Mouse (Mus musculus) CH12.LX (cell line): ENCODE data around the gene Camta1. TPM values are rescaled to one million over a fixed set of nuclear protein-coding genes. Genes with fewer than 3 reads are reported as not detected.
A peak's percentile ranks its signal among the peaks of the same experiment; 100 is the strongest.

Experiments used
- DNase-seq: peaks from one replicate; pipeline ENCODE4 v3.0.0-alpha.2; 2013; ENCODE audit errors: extremely low read depth
- H3K27ac ChIP-seq: 2 replicates; pipeline ENCODE4 v1.5.1; 2012; ENCODE audit warnings: low read depth, mild to moderate bottlenecking, control low read depth, moderate library complexity; ENCODE audit not compliant: insufficient read depth
- H3K27me3 ChIP-seq: replicated peaks from 2 replicates; pipeline ENCODE3; 2012; ENCODE audit warnings: inconsistent platforms
- H3K36me3 ChIP-seq, 2 experiments: replicated peaks in 1 of 2; 2 replicates each; pipeline versions ENCODE3 to v1.6.1; 2012; ENCODE audit warnings: inconsistent platforms in 1 of 2, low read length in 1 of 2, mild to moderate bottlenecking in 1 of 2, mixed read lengths in 1 of 2, moderate library complexity in 1 of 2; ENCODE audit not compliant: control insufficient read depth in 1 of 2, insufficient read depth in 1 of 2
- H3K4me1 ChIP-seq, 2 experiments: 2 replicates each; pipeline ENCODE4 v1.6.1; 2012; ENCODE audit warnings: inconsistent platforms in 1 of 2, moderate library complexity in 1 of 2; ENCODE audit not compliant: insufficient read depth in 2 of 2, control insufficient read depth in 1 of 2
- H3K4me2 ChIP-seq: 2 replicates; pipeline ENCODE4 v1.6.1; 2012; ENCODE audit warnings: low read depth, mild to moderate bottlenecking, control low read depth; ENCODE audit not compliant: poor library complexity, insufficient read depth, severe bottlenecking
- H3K4me3 ChIP-seq, 3 experiments: fragments of 150-350 bp in 1 of 3; sonication (generic) in 1 of 3; replicated peaks in 1 of 3; 2 replicates each; pipeline versions ENCODE3 to v1.5.1; 2011 to 2012; ENCODE audit warnings: low read depth in 2 of 3, low read length in 2 of 3, mild to moderate bottlenecking in 2 of 3, moderate library complexity in 2 of 3, control low read depth in 1 of 3, improper control_type of control experiment in 1 of 3, inconsistent platforms in 1 of 3, mixed read lengths in 1 of 3; ENCODE audit not compliant: poor library complexity in 1 of 3
- H3K79me2 ChIP-seq: replicated peaks from 2 replicates; pipeline ENCODE4 v1.6.1; 2012; ENCODE audit warnings: mild to moderate bottlenecking, moderate library complexity; ENCODE audit not compliant: control insufficient read depth, poor library complexity, insufficient read depth, severe bottlenecking; ENCODE audit errors: extremely low read depth
- H3K9ac ChIP-seq: 2 replicates; pipeline ENCODE4 v1.6.1; 2012; ENCODE audit warnings: low read depth, mild to moderate bottlenecking, control low read depth, moderate library complexity; ENCODE audit not compliant: insufficient read depth
- H3K9me3 ChIP-seq: replicated peaks from 2 replicates; pipeline ENCODE3; 2012; ENCODE audit warnings: low read length, inconsistent platforms, mixed read lengths
- CHD2 ChIP-seq: IDR thresholded peaks from 2 replicates; pipeline ENCODE4 v1.6.1; 2011; ENCODE audit warnings: low read length, improper control_type of control experiment
- CTCF ChIP-seq, 2 experiments: IDR thresholded peaks in 1 of 2; conservative IDR thresholded peaks in 1 of 2; 2 replicates each; pipeline ENCODE4 v1.5.1; 2011 to 2012; ENCODE audit warnings: low read depth in 2 of 2, low read length in 2 of 2, improper control_type of control experiment in 1 of 2, inconsistent platforms in 1 of 2, mild to moderate bottlenecking in 1 of 2, moderate library complexity in 1 of 2
- ELF1 ChIP-seq: IDR thresholded peaks from 2 replicates; pipeline ENCODE4 v1.6.1; 2014; ENCODE audit warnings: low read depth, mild to moderate bottlenecking, inconsistent platforms, low read length, improper control_type of control experiment
- EP300 ChIP-seq: IDR thresholded peaks from 2 replicates; pipeline ENCODE4 v1.6.1; 2011; ENCODE audit warnings: low read length, improper control_type of control experiment
- ETS1 ChIP-seq: conservative IDR thresholded peaks from 2 replicates; pipeline ENCODE4 v1.6.1; 2012; ENCODE audit warnings: low read depth, mild to moderate bottlenecking, inconsistent platforms, low read length, improper control_type of control experiment, moderate library complexity
- HCFC1 ChIP-seq: IDR thresholded peaks from 2 replicates; pipeline ENCODE4 v1.6.1; 2012; ENCODE audit warnings: low read depth, mild to moderate bottlenecking, inconsistent platforms, low read length, improper control_type of control experiment
- JUN ChIP-seq: IDR thresholded peaks from 2 replicates; pipeline ENCODE4 v1.6.1; 2011; ENCODE audit warnings: low read depth, mild to moderate bottlenecking, low read length, improper control_type of control experiment, moderate library complexity; ENCODE audit not compliant: insufficient read depth
- JUND ChIP-seq: conservative IDR thresholded peaks from 2 replicates; pipeline ENCODE4 v1.6.1; 2011; ENCODE audit warnings: low read depth, low read length, improper control_type of control experiment
- KAT2A ChIP-seq: IDR thresholded peaks from 2 replicates; pipeline ENCODE4 v1.6.1; 2012; ENCODE audit warnings: low read length, improper control_type of control experiment, inconsistent platforms; ENCODE audit not compliant: insufficient replicate concordance
- MAX ChIP-seq: IDR thresholded peaks from 2 replicates; pipeline ENCODE4 v1.6.1; 2011; ENCODE audit warnings: low read length, improper control_type of control experiment
- MEF2A ChIP-seq: IDR thresholded peaks from 2 replicates; pipeline ENCODE4 v1.6.1; 2014; ENCODE audit warnings: low read depth, mild to moderate bottlenecking, inconsistent platforms, low read length, improper control_type of control experiment, borderline replicate concordance
- MXI1 ChIP-seq: IDR thresholded peaks from 2 replicates; pipeline ENCODE4 v1.6.1; 2011; ENCODE audit warnings: mild to moderate bottlenecking, low read depth, low read length, improper control_type of control experiment
- NELFE ChIP-seq: IDR thresholded peaks from 2 replicates; pipeline ENCODE4 v1.6.1; 2011; ENCODE audit warnings: low read depth, low read length, improper control_type of control experiment
- NRF1 ChIP-seq: IDR thresholded peaks from 2 replicates; pipeline ENCODE4 v1.6.1; 2014; ENCODE audit warnings: low read depth, mild to moderate bottlenecking, inconsistent platforms, low read length, improper control_type of control experiment, moderate library complexity
- POLR2A ChIP-seq: IDR thresholded peaks from 2 replicates; pipeline ENCODE4 v1.6.1; 2011; ENCODE audit warnings: low read depth, mild to moderate bottlenecking, improper control_type of control experiment, low read length
- SIN3A ChIP-seq: IDR thresholded peaks from 2 replicates; pipeline ENCODE4 v1.6.1; 2012; ENCODE audit warnings: low read length, improper control_type of control experiment, inconsistent platforms
- SMC3 ChIP-seq: IDR thresholded peaks from 2 replicates; pipeline ENCODE4 v1.6.1; 2011; ENCODE audit warnings: low read depth, low read length, improper control_type of control experiment
- TCF12 ChIP-seq: IDR thresholded peaks from 2 replicates; pipeline ENCODE4 v1.6.1; 2014; ENCODE audit warnings: low read depth, mild to moderate bottlenecking, inconsistent platforms, low read length, improper control_type of control experiment
- UBTF ChIP-seq: IDR thresholded peaks from 2 replicates; pipeline ENCODE4 v1.6.1; 2012; ENCODE audit warnings: low read depth, mild to moderate bottlenecking, inconsistent platforms, low read length, improper control_type of control experiment, moderate library complexity
- USF1 ChIP-seq: IDR thresholded peaks from 2 replicates; pipeline ENCODE4 v1.6.1; 2014; ENCODE audit warnings: low read depth, mild to moderate bottlenecking, inconsistent platforms, low read length, improper control_type of control experiment
- USF2 ChIP-seq: conservative IDR thresholded peaks from 2 replicates; pipeline ENCODE4 v1.6.1; 2011; ENCODE audit warnings: low read depth, low read length, improper control_type of control experiment
- ZC3H11A ChIP-seq: IDR thresholded peaks from 2 replicates; pipeline ENCODE4 v1.6.1; 2012; ENCODE audit warnings: low read depth, mild to moderate bottlenecking, inconsistent platforms, low read length, improper control_type of control experiment
- ZKSCAN1 ChIP-seq: IDR thresholded peaks from 2 replicates; pipeline ENCODE4 v1.6.1; 2012; ENCODE audit warnings: low read depth, inconsistent platforms, low read length, improper control_type of control experiment, borderline replicate concordance
- ZNF384 ChIP-seq: IDR thresholded peaks from 2 replicates; pipeline ENCODE4 v1.6.1; 2012; ENCODE audit warnings: low read depth, low read length, improper control_type of control experiment, inconsistent platforms
- dilution Hi-C: fragments of 300-500 bp; cut with MboI; formaldehyde crosslinking; loops from 2 replicates; pipeline ENCODE4 v1.14.3; 2020; ENCODE audit warnings: low sequenced_read_pairs; ENCODE audit not compliant: extremely low pct_unique_long_range_greater_than_20kb, extremely low pct_ligation_motif_present
- in situ Hi-C: fragments of 300-500 bp; cut with MboI; formaldehyde crosslinking; loops from 3 replicates; pipeline ENCODE4 v1.14.3; 2019; ENCODE audit warnings: low sequenced_read_pairs, low pct_ligation_motif_present, low pct_unique_long_range_greater_than_20kb, mixed read lengths
- polyA plus RNA-seq: library from polyadenylated mRNA; unstranded; fragments of >175 nt; gene quantifications from 2 replicates; pipeline ENCODE4 v1.2.1, GENCODE M21; 2012; ENCODE audit warnings: low read depth; ENCODE audit not compliant: insufficient read length
- total RNA-seq, 2 experiments: library from RNA; depleted of rRNA; stranded (reverse); fragments of 300-350 nt in 1 of 2; fragments of >200 nt in 1 of 2; gene quantifications; 2 replicates each; pipeline ENCODE4 v1.2.3; 2012 to 2014

Camta1 gene
- total and polyA plus RNA-seq, 3 experiments = 9.9 to 32.5 (median 15.3) TPM

DNA sequence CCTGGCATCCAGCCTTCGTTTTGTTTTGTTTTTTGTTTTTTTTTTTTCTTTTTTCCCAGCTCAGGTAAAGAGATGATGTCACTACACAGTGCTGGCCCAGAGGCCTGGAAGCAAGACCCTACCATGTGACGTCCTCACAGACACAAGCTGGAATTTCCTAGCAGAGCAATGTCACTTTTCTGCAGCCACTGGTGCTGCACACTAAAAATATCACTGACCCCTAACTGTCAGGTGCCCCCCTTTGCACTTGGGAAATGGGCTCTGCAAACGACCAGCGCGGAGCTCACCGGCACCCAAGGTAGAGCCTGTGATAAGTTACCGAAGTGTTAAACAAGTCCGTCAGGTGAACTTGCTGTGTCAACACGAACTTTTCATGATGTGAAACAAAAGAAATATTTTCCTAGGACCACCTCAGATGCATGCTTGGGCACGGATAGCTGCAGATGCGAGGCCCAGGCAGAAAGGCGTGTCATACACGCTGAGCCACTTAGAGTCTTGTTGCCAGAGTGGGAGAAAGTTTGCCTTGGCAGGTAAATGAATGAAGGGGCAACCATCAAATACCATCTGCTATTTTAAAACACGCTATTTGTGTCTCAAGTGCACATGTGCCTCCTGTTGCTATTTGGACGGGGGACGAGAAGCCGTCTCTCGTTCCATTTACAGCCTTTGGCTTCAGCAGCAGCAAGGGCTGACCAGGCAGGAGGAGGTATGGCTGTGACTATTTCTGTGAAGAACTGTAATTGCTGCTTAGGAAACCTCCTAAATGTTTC is 765.2 kb downstream of the Camta1 start:
- H3K36me3 ChIP-seq = no peaks in the 10 kb centered on the region
- in situ Hi-C loops = no loop called here
- dilution Hi-C loops = no loop called here

DNA sequence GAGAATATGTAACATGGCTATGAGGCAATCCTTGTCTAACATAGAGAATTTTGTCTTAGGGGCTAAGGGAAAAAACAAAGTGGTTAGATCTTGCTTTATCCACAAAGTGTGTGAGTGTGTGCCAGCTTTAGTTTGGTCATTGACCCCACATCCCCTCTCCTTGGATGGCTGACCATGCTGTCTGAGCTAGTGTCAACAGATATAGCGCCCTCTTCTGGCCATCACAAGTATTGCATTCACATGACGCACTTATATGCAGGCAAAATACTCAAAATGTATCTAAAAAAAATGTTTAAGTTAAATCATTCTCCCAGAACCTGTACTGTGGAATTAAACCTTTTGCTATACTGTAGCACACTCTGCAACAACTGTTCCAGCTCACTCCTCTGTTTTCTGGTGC is 766.5 kb downstream of the Camta1 start:
- Histone ChIP-seq H3K27me3 (peaks cover 5% of the 10 kb centered on the region), H3K36me3 (no peaks in the 10 kb centered on the region), H3K27ac (no peak overlapping the region), H3K9ac (no peak overlapping the region), H3K4me2 (no peak overlapping the region), H3K4me3 (no peak overlapping the region), H3K9me3 (peaks cover 5% of the 10 kb centered on the region), H3K79me2 (no peaks in the 10 kb centered on the region), H3K4me1 (no peaks in the 10 kb centered on the region)
- DNase-seq = peak; percentile 18
- no peak for TF ChIP-seq JUND
- TF ChIP-seq CTCF (conservative IDR thresholded peaks at IDR 0.05 in 1 of 2, IDR thresholded peaks at IDR 0.05 in 1 of 2; ENCODE audit: low read depth in 2 of 2, low read length in 2 of 2) = peak; percentile 31 to 43; a peak in 3 of 4 replicates
- in situ Hi-C loops = no loop called here
- dilution Hi-C loops = no loop called here

More for the DNA sequence above, 765.2 kb downstream of the Camta1 start:
- Histone ChIP-seq H3K27me3 (peaks cover 5% of the 10 kb centered on the region), H3K4me3 (no peak overlapping the region), H3K27ac (no peak overlapping the region), H3K79me2 (no peaks in the 10 kb centered on the region), H3K4me1 (no peaks in the 10 kb centered on the region), H3K9ac (no peak overlapping the region), H3K4me2 (no peak overlapping the region), H3K9me3 (peaks cover 12% of the 10 kb centered on the region)
- TF ChIP-seq JUND (no peak), ZKSCAN1 (no peak), KAT2A (no peak), USF2 (no peak), ELF1 (no peak), CHD2 (no peak), USF1 (no peak), NRF1 (no peak), MXI1 (no peak), UBTF (no peak), MAX (no peak), EP300 (no peak)
- no peak for DNase-seq

DNA sequence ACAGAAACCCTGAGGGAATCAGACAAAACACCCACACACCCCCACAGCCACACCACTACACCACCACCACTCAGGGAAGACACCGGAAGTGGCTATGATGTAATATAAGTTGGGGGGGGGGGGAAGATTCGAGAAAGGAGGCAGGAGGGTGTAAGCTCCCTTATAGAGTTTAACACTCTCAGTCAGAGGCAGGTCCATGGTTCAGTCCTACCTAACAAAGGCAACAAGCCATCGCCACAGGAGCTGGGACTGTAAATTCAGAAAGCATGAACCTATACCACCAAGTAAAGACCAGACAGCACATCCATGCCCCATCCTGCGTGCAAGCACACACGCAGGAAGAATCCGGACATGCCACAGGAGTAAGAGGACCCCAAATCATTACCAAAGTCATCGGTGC is 772.4 kb downstream of the Camta1 start, which contains the start of gene Gm13090:
Gene Gm13090, plus strand, starts transcription at position 301 of the 400 bp plus-strand sequence.
- Histone ChIP-seq H3K4me2 (no peak within 1 kb of the TSS), H3K27me3 (no peaks in the 10 kb centered on the region), H3K36me3 (no peaks in the 10 kb centered on the region), H3K9ac (no peak within 1 kb of the TSS), H3K27ac (no peak within 1 kb of the TSS), H3K9me3 (peaks cover 8% of the 10 kb centered on the region), H3K4me1 (peaks cover 0 to 8% of the 10 kb centered on the region in 2 experiments; a peak in 2 of 4 replicates), H3K79me2 (no peaks in the 10 kb centered on the region), H3K4me3 (no peak within 1 kb of the TSS)
- DNase-seq = no peak
- dilution Hi-C loops = no loop called here
- TF ChIP-seq MEF2A = no peak
- no peak for TF ChIP-seq POLR2A
- no peak for TF ChIP-seq KAT2A
- TF ChIP-seq HCFC1 = no peak
- TF ChIP-seq ETS1 = no peak
- no peak for TF ChIP-seq USF2
- no peak for TF ChIP-seq NELFE
- TF ChIP-seq JUN = no peak
- TF ChIP-seq ZNF384 = no peak
- no peak for TF ChIP-seq ZC3H11A
- TF ChIP-seq UBTF = no peak
- TF ChIP-seq SMC3 = no peak
- TF ChIP-seq SIN3A = no peak
- no peak for TF ChIP-seq ELF1
- no peak for TF ChIP-seq TCF12
- in situ Hi-C loops = no loop called here
